Mouse (Mus musculus): Measurements from ENCODE around the gene St3gal4. TPM values are rescaled to one million over a fixed set of nuclear protein-coding genes. Genes with fewer than 3 reads are reported as not detected.
A peak's percentile ranks its signal among the peaks of the same experiment; 100 is the strongest.

Gene St3gal4
- total and polyA plus RNA-seq, 3 experiments = 6.2 to 9.3 (median 8.8) TPM

DNA sequence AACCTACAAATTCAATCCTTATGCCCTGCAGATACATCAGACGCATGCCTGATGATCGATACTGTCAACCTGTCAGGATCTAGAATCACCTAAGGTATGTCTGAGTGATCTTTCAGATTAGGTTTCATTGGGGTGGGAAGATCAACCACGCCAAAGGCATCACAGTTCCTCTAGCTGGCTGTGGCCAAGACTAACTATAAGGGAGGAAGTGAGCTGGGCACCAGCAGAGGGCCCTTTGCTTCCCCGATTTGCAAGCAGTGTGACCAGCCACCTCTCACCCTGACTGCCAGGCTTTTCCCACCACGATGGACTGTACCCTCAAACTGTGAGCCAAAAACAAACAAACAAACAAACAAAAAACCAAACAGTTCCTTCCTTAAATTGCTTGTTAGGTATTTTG lies 59.2 kb downstream of the St3gal4 start:
- H3K79me2 ChIP-seq (replicated peaks; ENCODE audit: control insufficient read depth, extremely low read depth, insufficient read depth, poor library complexity, severe bottlenecking) = no peaks in the 10 kb centered on the region
- no peak for DNase-seq (ENCODE audit: extremely low read depth)
- no peak overlapping the region for H3K9ac ChIP-seq (ENCODE audit: insufficient read depth, low read depth)
- no peaks in the 10 kb centered on the region for H3K9me3 ChIP-seq (replicated peaks; ENCODE audit: low read length)
- dilution Hi-C loops (cut with MboI; ENCODE audit: extremely low pct_ligation_motif_present, extremely low pct_unique_long_range_greater_than_20kb, low sequenced_read_pairs) (no loop called here), in situ Hi-C loops (cut with MboI; ENCODE audit: low pct_ligation_motif_present, low pct_unique_long_range_greater_than_20kb, low sequenced_read_pairs) (no loop called here)
- no peak overlapping the region for H3K4me2 ChIP-seq (ENCODE audit: insufficient read depth, low read depth, poor library complexity, severe bottlenecking)
- TF ChIP-seq CTCF (conservative IDR thresholded peaks at IDR 0.05 in 1 of 2, IDR thresholded peaks at IDR 0.05 in 1 of 2; ENCODE audit: low read depth in 2 of 2, low read length in 2 of 2) = peak in 1 of 2 experiments; percentile 14; a peak in 1 of 4 replicates
- TF ChIP-seq JUN (IDR thresholded peaks at IDR 0.05; ENCODE audit: insufficient read depth, low read depth, low read length) = no peak
- H3K4me3 ChIP-seq (replicated peaks in 1 of 3; ENCODE audit: low read depth in 2 of 3, low read length in 2 of 3, poor library complexity in 1 of 3) = no peak overlapping the region
- H3K36me3 ChIP-seq (replicated peaks in 1 of 2; ENCODE audit: control insufficient read depth in 1 of 2, insufficient read depth in 1 of 2, low read length in 1 of 2) = no peaks in the 10 kb centered on the region
- no peak overlapping the region for H3K27ac ChIP-seq (ENCODE audit: insufficient read depth, low read depth)
- H3K27me3 ChIP-seq (replicated peaks) = no peaks in the 10 kb centered on the region
- H3K4me1 ChIP-seq (ENCODE audit: control insufficient read depth in 1 of 2, insufficient read depth in 2 of 2) = peaks cover 7 to 30% of the 10 kb centered on the region in 2 experiments

DNA sequence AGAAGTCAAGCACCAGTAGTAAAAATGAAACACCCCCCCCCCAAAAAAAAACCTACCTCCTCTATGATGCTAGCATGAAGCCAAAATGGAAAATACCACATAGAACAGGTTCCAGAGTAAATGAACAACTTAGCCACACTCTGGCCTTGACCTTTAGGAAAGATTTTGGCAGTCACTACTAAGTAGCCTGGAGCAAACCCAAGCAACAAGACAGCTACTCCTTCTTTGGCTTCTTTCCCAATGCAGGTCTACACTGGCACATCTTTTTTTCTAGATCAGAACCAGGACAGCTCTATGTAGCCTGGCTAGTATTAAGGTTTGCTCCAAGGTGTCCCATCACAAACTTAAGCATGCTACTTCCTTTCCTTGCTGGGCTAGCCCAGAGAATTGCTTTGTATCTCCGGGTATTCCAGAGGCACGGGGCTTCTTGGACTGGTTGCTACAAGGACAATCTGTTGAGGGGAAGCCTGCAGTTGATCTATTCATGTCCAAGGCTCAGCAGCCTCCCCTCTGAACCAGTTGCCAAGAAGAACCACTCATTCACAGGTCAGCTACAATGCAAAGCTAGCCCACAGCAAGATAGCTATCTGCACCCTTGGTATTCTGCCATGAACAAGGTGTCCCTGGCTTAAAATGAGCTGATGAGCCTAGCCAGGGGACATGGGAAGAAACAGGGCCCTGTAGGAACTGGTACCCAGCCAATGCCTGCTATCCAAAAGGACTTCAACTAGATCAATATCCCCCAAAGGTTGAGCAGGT lies 60.3 kb downstream of the St3gal4 start:
- Histone ChIP-seq H3K79me2 (replicated peaks; ENCODE audit: control insufficient read depth, extremely low read depth, insufficient read depth, poor library complexity, severe bottlenecking) (no peaks in the 10 kb centered on the region), H3K27ac (ENCODE audit: insufficient read depth, low read depth) (no peak overlapping the region), H3K9me3 (replicated peaks; ENCODE audit: low read length) (no peaks in the 10 kb centered on the region), H3K27me3 (replicated peaks) (no peaks in the 10 kb centered on the region), H3K9ac (ENCODE audit: insufficient read depth, low read depth) (no peak overlapping the region), H3K36me3 (replicated peaks in 1 of 2; ENCODE audit: control insufficient read depth in 1 of 2, insufficient read depth in 1 of 2, low read length in 1 of 2) (peaks cover 0 to under 1% of the 10 kb centered on the region in 2 experiments), H3K4me2 (ENCODE audit: insufficient read depth, low read depth, poor library complexity, severe bottlenecking) (no peak overlapping the region), H3K4me3 (replicated peaks in 1 of 3; ENCODE audit: low read depth in 2 of 3, low read length in 2 of 3, poor library complexity in 1 of 3) (no peak overlapping the region), H3K4me1 (ENCODE audit: control insufficient read depth in 1 of 2, insufficient read depth in 2 of 2) (peaks cover 7 to 30% of the 10 kb centered on the region in 2 experiments)
- no peak for DNase-seq (ENCODE audit: extremely low read depth)
- in situ Hi-C loops (cut with MboI; ENCODE audit: low pct_ligation_motif_present, low pct_unique_long_range_greater_than_20kb, low sequenced_read_pairs) = no loop called here
- no peak for TF ChIP-seq UBTF (IDR thresholded peaks at IDR 0.05; ENCODE audit: low read depth, low read length)
- no peak for TF ChIP-seq ZKSCAN1 (IDR thresholded peaks at IDR 0.05; ENCODE audit: borderline replicate concordance, low read depth, low read length)
- no peak for TF ChIP-seq ELF1 (IDR thresholded peaks at IDR 0.05; ENCODE audit: low read depth, low read length)
- dilution Hi-C loops (cut with MboI; ENCODE audit: extremely low pct_ligation_motif_present, extremely low pct_unique_long_range_greater_than_20kb, low sequenced_read_pairs) = no loop called here

DNA sequence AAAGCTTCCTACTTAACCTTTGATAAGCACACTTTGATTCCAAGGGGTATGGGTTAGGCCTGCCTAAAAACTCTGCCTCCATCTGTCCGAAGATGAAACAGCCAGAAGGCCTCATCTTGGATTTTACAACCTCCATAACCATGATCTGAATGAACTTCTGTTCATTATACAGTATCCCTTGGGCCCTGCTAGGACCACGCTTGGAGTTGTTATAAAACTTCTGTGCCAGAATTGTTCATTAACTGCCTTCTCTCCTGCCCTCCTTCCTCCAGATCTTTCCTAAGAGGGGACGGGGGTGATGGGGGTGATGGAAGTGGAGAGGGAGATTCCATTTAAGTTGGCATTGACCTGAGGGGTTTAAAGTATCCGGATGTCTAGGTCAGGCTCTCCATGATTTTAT lies 60.9 kb downstream of the St3gal4 start:
- H3K4me2 ChIP-seq (ENCODE audit: insufficient read depth, low read depth, poor library complexity, severe bottlenecking) = no peak overlapping the region
- H3K9ac ChIP-seq (ENCODE audit: insufficient read depth, low read depth) = no peak overlapping the region
- no peak for TF ChIP-seq GABPA (IDR thresholded peaks at IDR 0.05; ENCODE audit: insufficient replicate concordance, low read depth, low read length)
- TF ChIP-seq SIN3A (IDR thresholded peaks at IDR 0.05; ENCODE audit: low read length) = no peak
- TF ChIP-seq RAD21 (IDR thresholded peaks at IDR 0.05; ENCODE audit: low read depth, low read length) = no peak
- H3K9me3 ChIP-seq (replicated peaks; ENCODE audit: low read length) = no peaks in the 10 kb centered on the region
- no peak overlapping the region for H3K27ac ChIP-seq (ENCODE audit: insufficient read depth, low read depth)
- H3K27me3 ChIP-seq (replicated peaks) = no peaks in the 10 kb centered on the region
- peaks cover 0 to 5% of the 10 kb centered on the region in 2 experiments for H3K36me3 ChIP-seq (replicated peaks in 1 of 2; ENCODE audit: control insufficient read depth in 1 of 2, insufficient read depth in 1 of 2, low read length in 1 of 2)
- dilution Hi-C loops (cut with MboI; ENCODE audit: extremely low pct_ligation_motif_present, extremely low pct_unique_long_range_greater_than_20kb, low sequenced_read_pairs) (no loop called here), in situ Hi-C loops (cut with MboI; ENCODE audit: low pct_ligation_motif_present, low pct_unique_long_range_greater_than_20kb, low sequenced_read_pairs) (no loop called here)
- H3K79me2 ChIP-seq (replicated peaks; ENCODE audit: control insufficient read depth, extremely low read depth, insufficient read depth, poor library complexity, severe bottlenecking) = no peaks in the 10 kb centered on the region
- no peak overlapping the region for H3K4me3 ChIP-seq (replicated peaks in 1 of 3; ENCODE audit: low read depth in 2 of 3, low read length in 2 of 3, poor library complexity in 1 of 3)
- peaks cover 7 to 30% of the 10 kb centered on the region in 2 experiments for H3K4me1 ChIP-seq (ENCODE audit: control insufficient read depth in 1 of 2, insufficient read depth in 2 of 2)
- DNase-seq (ENCODE audit: extremely low read depth) = no peak
